Mouse (Mus musculus) E14TG2a.4 (cell line): ENCODE data around the gene Trpm7.

Experiments used
- CTCF ChIP-seq: conservative IDR thresholded peaks from 2 replicates; pipeline ENCODE4 v1.5.1; 2014; ENCODE audit warnings: low read length
- NANOG ChIP-seq: IDR thresholded peaks from 2 replicates; pipeline ENCODE4 v1.6.1; 2014; ENCODE audit warnings: borderline replicate concordance, low read length, mixed read lengths

- no peak for TF ChIP-seq CTCF
- no peak for TF ChIP-seq NANOG
These were observed 59.2 kb downstream of the Trpm7 start for GRCm38 (mm10) chr2:126816644-126817347.
